Mouse (Mus musculus) frontal cortex, postnatal 14 days (tissue): ENCODE measurements around the gene Wdfy4.

Experiments used
- DNase-seq, 2 experiments: peaks; one replicate each; pipeline ENCODE4 v3.0.0; 2022; ENCODE audit warnings: low spot score in 2 of 2

Wdfy4 gene

GRCm38 (mm10) chr14:33185068-33185800 is at the start of gene Wdfy4:
Gene Wdfy4 (minus strand): TSS chr14:33185508.
- no peak for DNase-seq

GRCm38 (mm10) chr14:33232048-33232447 is 46.7 kb upstream of the Wdfy4 start:
- DNase-seq: no peak

GRCm38 (mm10) chr14:33231311-33231710 is 46.0 kb upstream of the Wdfy4 start:
- DNase-seq: no peak

- no peak for DNase-seq
Observed at GRCm38 (mm10) chr14:33230672-33231071, 45.4 kb upstream of the Wdfy4 start.

- DNase-seq: no peak
Observed at GRCm38 (mm10) chr14:33225235-33225634, 39.9 kb upstream of the Wdfy4 start.

GRCm38 (mm10) chr14:33216343-33217208 is 31.3 kb upstream of the Wdfy4 start:
- DNase-seq: no peak

GRCm38 (mm10) chr14:33215163-33215562 is 29.9 kb upstream of the Wdfy4 start:
- DNase-seq: no peak

- no peak for DNase-seq
Observed at GRCm38 (mm10) chr14:33214767-33215128, 29.4 kb upstream of the Wdfy4 start.

- peak; percentile 64 to 87 for DNase-seq
Observed at GRCm38 (mm10) chr14:33213823-33214766, 28.8 kb upstream of the Wdfy4 start, which contains the start of gene Arhgap22. Gene Arhgap22 (plus strand): TSS chr14:33214026.

- DNase-seq: no peak
Observed at GRCm38 (mm10) chr14:33212958-33213309, 27.6 kb upstream of the Wdfy4 start.

- DNase-seq: no peak
Observed at GRCm38 (mm10) chr14:33212271-33212957, 27.1 kb upstream of the Wdfy4 start.

GRCm38 (mm10) chr14:33210806-33211205 is 25.5 kb upstream of the Wdfy4 start:
- DNase-seq: no peak

- no peak for DNase-seq
Observed at GRCm38 (mm10) chr14:33208331-33208730, 23.0 kb upstream of the Wdfy4 start.

GRCm38 (mm10) chr14:33207011-33207410 is 21.7 kb upstream of the Wdfy4 start:
- DNase-seq: no peak

- DNase-seq: no peak
Observed at GRCm38 (mm10) chr14:33205280-33205965, 20.1 kb upstream of the Wdfy4 start.

GRCm38 (mm10) chr14:33203777-33204176 is 18.5 kb upstream of the Wdfy4 start:
- no peak for DNase-seq

- no peak for DNase-seq
Observed at GRCm38 (mm10) chr14:33202885-33203284, 17.6 kb upstream of the Wdfy4 start.

- DNase-seq: no peak
Observed at GRCm38 (mm10) chr14:33202161-33202560, 16.9 kb upstream of the Wdfy4 start.

- DNase-seq: no peak
Observed at GRCm38 (mm10) chr14:33194241-33194640, 8.9 kb upstream of the Wdfy4 start.

GRCm38 (mm10) chr14:33193762-33194161 is 8.5 kb upstream of the Wdfy4 start:
- no peak for DNase-seq

- DNase-seq: no peak
Observed at GRCm38 (mm10) chr14:33190646-33191045, 5.3 kb upstream of the Wdfy4 start.
